Mouse (Mus musculus) skeletal muscle tissue, adult 2 months (tissue): ENCODE results near the gene Cd3g.

ENCODE experiments used
- DNase-seq: peaks from one replicate; pipeline ENCODE4 v3.0.0-alpha.2; 2012; ENCODE audit warnings: low read depth, low spot score

The Cd3g gene

DNA sequence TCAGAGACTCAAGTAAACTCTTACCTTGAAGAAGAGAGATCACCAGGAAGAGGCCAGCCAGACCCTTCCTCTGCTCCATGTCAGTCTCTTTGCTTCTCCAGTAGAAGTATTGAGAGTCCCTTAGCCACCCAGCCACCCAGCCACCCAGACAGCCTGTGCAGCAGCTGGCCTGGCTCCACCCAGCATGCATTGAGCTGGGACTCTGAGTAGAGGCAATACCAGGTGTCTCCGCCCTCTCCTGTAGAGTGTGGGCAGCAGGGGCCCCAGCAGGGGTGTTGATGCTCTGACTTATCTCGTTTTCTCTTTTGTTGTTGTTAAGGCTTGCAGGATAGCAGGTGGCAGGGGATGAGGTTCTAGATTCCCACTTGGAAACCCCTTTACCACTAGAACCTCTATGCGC, at the start of gene Cd3g:
Gene Cd3g (minus strand): TSS at position 190 of the 400 bp plus-strand sequence.
- DNase-seq: no peak

DNA sequence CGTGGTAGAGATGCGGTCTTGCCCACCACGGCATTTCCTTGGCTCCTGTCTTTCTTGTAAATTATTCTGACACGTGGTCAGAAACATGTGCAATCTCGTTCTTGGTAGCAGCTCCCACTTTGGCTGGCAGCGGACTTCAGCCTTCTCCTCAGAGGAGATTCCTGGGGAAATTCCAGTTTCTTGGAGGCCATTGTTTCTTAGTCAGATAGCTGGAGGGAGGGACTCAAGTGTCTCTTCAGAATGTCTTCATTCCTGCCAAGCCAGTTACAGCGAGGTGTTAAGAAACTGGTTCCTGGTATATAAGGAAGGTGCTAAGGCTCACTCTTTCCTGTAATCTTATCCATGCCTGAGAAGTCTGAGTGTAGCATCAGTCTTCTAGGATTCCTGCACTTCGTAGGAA, 47.1 kb upstream of the Cd3g start:
- no peak for DNase-seq

DNA sequence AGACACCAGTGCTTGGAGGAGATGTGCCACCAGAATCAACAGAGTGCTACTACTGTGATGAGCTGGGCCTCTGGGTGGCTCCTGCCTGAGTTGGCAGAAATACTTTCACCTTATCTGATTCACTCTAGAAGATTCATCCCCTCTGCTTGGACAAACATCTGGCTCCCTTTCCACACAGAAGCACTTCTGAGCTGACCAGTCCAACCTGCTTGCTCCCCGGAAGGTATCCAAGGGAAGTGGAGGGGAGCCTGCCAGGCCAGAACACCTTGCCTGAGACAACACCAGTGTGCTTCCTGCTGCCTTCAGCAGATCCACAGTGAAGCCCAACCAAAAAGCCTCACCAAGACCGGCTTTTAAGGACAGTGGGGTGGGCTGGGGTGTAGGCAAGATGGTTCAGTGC, 44.0 kb upstream of the Cd3g start:
- no peak for DNase-seq

DNA sequence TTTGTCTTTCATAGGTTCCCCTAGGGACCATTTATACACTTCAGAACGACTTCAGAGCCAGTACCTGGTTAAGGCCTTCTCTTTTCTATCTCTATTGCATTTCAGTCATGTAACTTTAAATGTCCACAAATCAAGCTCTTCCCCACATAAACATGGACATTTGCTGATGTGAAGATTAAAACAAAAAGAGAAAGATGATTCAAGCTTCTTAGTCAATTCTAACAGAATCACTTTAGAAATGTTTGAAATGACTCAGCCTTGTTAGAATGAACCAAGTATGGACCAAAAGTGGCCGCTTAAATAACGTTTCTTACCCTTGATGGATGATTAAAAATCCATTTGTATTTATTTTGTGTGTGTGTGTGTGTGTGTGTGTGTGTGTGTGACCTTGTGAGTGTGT, 43.4 kb upstream of the Cd3g start:
- DNase-seq: no peak

DNA sequence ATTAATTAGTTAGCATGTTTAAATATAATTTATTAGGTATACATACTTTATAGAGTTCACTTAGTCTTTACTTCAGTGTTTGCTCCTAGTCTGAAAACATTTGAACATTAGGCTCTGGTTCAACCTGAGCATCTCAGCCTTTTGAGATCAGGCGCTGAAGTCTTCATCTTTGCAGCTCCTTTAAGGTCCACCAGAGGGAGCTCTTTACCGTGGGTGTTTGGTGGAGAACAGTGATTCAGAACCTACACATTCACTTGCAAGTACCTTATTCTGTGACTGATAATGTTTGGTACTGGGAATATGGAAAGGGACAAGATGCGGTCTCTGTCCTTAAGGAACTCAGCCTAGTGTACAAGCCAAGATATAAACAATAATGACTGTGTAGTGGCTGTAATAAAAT, 42.6 kb upstream of the Cd3g start:
- peak; percentile 31 for DNase-seq

DNA sequence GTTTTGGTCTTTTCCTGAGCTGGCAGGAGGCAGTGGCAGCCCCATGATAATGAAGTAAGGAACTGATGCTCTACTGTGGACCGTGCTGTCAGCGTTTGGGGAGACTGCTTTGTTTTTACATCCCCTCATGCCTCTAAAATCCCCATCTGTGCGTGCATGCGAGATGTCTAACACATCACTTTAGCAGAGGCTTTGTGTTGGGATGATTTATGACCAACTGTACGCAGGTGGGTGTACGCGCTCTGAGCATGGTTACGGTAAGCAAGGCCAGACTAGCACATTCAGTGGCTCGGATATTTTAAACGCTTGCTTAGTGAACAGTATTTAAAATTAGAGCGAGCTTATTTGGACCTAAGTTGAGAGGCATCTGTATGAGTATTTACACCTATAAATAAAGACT, 37.8 kb upstream of the Cd3g start:
- DNase-seq: no peak

DNA sequence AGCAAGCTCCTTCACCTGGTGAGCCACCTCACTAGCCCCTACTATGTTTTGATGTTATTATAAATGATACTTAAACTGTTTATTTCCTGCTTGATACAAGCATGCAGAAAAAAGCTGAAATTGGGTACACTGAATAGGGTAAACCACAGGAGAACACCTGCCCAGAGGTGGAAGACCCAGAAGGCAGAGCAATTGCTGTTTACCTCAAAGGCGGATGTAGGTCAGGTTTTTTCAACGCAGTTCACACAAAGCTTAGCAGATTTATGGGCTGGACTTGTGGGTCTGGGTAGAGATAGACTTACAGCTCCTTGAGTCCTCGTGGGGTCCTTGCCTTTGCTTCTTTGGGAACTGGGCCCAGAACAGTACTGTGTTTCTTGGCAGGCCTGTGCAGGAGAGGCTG, 35.6 kb upstream of the Cd3g start:
- DNase-seq: no peak

DNA sequence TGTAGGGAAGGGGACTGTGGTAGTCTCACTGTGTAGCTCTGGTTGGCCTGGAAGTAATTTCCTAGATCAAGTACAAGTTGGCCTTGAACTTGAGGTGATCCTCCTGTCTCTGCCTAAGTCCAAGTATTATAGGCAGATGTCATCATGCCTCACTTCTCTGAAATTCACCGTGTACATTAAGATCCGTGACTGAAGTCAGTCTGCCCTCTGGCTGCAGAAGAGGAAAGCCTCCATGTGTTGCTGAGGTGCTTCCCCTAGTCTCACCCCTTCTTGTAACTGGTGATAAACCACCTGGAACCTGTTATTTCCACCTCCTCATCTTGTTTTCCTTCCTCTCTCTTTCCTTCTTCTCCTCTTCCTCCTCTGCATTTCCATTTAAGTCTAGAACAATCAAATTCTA, 34.6 kb upstream of the Cd3g start:
- no peak for DNase-seq

DNA sequence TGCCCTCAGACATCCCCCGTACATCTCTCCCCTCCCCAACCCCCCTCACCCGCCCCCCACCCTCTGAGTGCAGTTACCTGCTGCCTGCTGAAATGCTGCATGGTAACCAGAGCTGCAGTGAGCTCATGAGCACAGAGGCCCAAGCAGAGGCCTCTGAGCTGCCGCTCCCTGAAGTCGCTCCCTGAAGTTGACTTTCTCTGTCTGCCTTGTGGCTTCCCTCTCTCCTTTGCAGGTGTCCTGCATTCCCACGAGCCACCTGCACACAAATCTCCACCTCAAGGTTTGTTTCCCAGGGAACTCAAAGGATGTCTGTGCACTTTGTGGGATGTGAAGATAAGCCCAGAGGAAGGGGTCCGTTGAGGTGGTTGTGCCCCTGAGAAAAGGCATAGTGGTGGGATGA, 31.1 kb upstream of the Cd3g start:
- no peak for DNase-seq

DNA sequence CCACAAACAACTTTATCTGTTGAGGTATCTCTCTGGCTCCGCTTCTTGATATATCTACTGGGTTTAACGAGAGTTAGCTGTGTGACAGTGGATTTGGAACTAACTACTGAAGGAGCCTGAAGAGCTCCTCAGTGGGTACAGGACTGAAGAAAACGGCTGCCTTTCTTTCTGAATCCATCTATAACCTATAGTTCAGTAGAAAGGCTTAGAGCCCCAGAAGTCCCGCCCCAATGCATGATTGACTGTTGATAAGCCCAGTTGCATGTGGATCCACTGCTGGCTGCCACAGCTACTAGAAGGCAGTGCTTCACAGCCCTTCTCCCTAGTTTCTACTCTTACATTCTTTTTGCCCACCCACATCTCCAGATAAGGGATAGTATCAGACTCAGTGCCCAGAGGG, 30.2 kb upstream of the Cd3g start:
- DNase-seq: no peak

DNA sequence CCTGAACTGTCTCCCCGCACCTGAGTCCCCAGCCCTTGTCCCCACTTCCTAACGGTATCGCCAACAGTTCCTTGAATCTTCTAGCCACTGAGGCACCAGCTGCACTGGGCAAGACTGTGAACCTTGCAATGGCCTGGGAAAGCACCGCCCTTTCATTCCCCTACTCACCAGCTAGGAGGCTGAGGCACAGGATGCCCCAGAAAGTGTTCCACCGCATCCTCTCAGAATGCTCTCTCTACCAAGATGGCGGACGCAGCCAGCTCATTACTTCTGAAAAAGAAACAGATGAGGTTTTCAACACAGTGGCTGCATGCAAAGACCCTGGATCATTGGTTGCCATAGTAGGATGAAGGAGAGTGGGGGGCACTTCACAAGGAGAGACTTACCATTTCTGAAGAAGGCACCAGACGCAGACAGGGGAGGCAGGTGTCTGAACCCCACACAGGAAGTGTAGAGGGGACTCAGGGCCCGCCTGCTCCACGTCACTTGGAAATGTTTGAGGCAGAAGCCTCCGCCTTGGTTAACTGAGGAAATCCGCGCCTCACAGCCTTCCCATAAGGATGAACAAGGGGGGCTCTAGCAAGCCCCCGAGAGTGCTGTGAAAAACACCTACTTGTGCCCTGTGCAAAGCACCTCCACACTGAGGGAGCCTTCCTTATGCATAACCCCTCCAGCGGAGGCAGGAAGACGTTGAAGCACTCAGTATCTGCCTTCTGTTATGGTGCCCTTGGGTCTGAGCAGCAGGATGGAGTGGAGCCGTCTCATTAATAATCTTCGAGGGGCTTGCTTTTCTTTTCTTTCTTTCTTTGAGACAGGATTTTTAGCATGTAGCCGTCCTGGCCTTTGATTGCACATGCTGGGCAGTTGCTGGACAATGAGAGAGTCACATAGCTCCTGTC, 29.2 kb upstream of the Cd3g start, which contains the start of gene Cd3e:
Gene Cd3e (minus strand): TSS at position 448 of the 899 bp plus-strand sequence.
- DNase-seq: no peak

DNA sequence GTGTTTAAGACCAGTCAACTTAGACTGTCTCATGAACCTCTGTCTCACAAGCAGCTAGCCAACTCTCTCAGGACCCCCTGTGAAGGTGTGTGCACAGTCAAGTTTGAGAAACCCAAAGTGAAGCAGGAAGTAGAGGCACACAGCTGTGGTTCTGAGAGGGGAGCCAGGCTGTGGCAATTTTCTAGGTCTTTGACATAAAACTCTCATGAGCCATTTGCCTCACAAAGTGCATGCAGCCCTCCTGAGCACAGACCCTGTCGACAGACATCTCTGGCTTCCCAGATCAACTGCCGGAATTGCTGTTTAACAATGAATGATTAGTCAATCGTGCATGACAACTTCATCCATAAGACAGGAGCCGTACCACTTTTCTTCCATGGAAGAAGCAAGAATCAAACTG, 28.1 kb upstream of the Cd3g start:
- no peak for DNase-seq

DNA sequence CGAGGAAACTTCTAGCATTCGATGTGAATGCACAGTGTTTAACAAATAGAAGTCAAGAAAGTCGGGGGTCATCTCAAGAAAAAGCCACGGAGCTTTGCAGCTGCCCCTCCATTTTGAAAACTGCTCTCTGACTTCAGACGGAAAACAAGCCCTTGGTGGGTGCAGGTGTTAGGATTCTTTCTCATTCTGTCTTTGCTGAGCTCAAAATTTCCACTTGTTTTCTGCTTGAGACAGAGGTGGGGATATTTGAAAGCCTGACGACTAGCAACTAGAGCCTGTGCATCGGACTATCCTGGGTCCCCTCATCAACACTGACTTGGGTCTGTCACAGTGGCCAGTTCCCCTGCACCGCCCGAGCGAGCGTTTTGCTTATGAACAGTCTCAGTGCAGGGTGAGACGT, 27.2 kb upstream of the Cd3g start:
- DNase-seq: no peak

DNA sequence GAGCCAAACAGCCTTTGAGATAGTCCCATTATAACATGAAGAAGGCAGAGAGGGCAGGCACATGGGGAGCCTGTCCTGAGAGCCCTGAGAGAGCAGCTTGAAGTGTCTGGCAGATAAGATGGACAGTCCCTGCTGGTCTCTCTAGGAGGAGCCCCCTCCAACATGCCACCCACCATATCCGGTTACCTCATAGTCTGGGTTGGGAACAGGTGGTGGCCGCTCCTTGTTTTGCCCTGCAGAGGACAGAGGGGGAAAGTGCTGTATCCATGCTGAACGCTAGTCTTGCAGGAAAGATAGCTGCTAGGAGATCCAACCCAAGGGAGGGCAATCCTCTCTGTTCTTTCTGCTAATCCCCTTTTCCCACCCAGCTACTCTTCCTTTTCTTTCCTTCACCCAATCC, 20.0 kb upstream of the Cd3g start:
- DNase-seq: no peak

DNA sequence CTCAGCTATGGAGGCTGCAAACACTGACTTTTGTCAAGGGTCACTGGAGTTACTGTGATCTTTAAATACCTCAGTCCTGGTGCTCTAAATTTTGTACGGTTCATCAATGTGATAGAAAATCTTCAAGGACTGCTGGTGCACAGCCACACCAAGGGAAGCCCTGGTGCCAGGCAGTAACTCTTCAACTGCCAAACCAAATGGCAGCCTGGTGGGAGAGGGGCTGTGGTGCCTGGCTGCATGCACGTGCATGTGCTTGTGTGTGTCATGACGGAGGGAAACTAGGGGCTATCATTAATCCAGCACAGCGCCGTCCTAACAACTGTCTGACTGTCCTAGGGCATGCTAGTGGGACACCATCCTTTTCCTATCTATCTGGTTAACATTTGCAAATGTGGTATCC, 19.5 kb upstream of the Cd3g start:
- no peak for DNase-seq

DNA sequence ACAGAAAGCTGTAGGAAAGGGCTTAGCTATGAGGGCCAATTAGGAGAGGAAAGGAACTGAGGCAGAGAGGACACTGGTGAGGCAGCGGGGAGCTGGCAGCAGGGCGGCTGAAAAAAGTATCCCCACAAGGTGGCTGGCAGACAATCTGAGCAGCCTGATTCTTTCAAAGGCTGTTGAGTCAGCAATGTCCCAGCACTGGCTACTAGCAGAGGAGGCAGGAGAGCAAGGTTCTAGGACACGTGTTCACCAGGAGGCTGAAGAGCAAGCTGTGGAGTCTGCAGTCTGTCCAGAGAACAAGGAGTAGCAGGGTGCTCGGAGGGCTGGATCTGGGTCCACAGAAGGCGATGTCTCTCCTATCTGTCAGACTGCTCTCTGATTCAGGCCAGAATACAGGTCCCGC, 18.9 kb upstream of the Cd3g start:
- DNase-seq: peak; percentile 38

DNA sequence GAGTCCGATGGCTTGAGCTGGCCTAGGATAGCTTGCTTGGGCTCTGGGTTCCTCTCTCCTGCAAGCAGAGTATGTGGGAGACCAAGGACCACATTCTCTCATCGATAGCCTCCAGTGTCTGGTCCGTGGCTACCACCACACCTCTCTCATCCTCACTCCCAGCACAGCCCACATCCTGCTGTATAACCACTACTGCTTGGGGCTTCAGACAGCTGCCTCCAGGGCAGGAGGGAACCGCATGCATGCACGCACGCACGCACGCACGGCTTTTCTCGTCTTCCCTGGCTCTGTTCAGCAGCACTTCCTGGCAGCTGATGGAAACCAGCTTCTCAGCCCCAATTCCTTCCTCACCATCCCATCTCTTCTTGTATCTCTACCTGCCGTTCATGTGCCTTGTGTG, 17.9 kb upstream of the Cd3g start:
- DNase-seq: no peak

DNA sequence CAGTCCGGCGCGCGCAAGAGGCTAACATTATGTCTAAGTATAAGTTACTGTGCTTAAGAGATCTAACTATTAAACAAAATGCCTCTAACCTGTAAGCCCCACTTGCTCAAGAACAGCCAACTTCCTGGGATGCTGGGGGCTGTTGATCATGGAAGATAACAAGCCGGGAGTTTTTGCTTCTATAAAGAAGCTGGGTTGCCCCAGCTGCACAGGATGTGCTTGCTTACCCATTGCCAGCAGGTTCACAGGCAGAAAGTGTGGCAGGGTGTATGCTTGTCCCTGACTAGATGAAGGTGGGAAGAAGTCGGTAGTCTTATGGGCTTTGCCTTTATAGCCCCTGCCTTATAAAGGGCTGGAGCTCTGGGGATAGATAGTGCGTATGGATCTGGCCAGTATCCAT, 16.4 kb upstream of the Cd3g start:
- no peak for DNase-seq

DNA sequence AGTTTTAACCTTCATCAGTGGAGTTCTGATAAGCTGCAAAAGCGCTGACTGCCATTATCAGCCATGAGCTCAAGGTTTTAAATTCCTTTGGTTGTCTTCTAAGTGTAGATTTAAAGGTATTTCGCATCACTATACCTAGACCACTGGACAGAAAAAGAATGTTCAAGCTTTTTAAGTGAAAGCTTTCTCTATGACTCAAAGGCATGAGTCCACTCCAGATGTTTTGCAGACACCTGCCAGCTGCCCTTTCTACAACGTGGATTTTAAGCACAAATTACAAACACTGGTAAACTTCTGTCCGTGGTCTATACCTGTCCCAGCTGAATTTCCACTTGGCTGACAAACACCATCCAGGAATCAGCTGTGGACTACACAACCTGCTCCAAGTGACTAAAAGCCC, 14.7 kb upstream of the Cd3g start:
- no peak for DNase-seq

DNA sequence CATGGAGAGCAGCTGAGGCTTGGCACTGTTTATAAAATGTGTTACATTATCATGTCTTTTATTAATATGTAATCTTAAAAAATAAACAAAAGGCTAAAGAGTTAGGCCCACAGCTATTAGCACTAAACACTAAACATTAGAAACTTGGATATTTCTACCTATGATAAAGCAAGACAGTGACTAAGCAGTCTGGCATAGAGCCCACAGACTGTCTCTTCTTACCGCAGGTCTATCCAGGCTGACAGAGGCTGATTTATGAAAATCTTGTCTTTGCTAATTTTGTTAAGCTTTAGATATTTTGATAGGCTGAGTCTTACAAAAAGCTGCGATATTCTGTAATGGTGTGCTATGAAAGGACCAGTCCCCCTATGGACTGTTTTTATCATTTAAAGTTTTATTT, 13.0 kb upstream of the Cd3g start:
- no peak for DNase-seq

DNA sequence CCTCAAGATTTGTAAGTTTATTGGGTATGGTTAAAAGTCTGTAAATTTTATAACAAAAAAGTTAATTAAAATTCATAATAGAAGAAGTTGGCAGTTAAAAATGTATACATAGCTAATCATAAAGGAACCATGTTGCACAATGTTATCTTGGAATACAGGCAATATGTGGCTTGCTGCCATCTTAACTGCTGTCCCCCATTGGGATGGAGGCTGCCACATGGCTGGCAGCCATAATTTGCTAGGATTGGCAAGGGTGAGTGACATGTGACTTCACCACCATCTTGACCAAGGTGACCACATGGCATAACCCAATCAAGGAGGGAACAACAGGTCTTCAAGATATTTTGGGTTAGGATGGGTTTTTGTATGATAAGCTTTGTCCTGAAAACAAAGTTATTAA, 12.0 kb upstream of the Cd3g start:
- no peak for DNase-seq

DNA sequence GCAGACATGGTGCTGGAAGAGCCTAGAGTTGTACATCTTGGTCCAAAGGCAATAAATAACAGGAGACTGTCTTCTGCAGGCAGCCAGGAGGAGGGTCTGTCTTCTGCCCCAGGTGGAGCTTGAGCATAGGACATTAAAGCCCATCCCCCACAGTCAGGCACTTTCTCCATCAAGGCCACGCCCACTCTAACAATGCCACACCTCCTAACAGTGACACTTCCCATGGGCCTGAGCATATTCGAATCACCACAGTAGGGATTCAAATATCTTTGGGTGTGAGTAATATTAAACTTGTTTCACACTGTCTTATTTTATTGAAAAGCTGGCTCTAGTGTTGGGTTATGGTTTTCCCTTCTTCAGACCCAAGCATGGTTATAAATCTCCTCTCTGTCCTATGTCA, 11.6 kb upstream of the Cd3g start:
- DNase-seq: no peak

DNA sequence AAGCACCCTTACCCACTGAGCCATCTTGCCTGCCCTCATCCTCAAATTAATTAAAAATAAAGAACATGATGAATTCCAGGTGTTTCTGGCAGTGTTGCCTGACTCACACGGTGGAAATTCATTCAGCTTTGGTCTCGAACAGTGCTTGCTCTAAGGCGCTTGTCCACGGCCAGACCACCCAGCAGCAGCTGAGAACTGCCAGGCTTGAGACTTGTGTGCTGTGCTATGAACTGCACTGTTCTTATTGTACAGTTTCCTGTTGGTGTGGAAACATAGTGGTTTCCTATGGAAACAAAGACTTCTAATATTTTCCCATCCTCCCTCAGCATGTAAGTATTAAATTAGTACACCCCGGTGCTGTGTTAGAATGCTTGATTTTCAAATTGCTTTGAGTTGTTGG, 6.7 kb upstream of the Cd3g start:
- no peak for DNase-seq

DNA sequence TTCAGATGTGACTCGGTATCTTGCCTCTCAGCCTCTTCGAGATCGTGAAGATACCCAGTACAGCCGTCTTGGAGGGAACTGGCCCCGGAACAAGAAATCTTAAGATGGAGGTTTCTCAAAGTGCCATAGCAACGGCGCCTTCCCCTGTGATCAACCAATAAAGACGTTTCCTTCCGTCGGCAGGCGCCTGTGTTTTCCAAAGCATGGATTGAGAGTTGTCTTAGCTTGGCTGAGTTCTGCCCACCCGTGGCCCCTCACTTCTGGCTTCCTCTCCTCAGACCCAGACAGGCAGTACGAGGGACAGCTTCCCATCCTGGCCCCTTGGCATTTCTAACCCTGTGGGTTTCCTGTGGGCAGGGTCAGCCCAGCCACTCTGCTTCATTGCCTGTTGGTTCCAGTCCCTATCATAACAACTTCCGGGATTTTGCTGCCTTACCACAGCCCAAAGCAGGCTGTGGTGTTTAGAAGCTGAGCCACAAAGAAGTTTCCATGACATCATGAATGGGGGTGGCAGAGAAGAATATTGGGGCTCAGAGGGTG, 6.1 kb upstream of the Cd3g start:
- peak; percentile 65 for DNase-seq
